ENCODE assay signal across 32 mouse cellular contexts in the genomic region with DNA sequence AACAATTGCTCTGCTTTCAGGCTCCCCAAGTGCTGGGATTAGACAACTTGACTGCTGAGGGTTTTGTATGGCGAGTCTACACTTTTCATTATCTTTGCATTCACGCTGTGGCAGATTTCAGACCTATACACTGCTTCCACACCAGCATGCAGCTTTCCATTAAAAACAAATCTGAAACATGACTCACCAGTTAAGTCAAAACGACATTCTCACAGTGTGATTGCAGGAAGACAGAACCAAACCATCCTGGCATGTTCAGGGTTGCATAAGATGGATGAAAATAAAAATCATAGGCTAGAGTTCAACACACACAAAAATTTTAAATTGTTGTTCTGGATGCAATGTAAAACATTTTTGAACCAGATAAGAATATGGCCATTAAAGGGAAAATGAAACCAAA. TPM values are rescaled to one million over a fixed set of nuclear protein-coding genes. Genes with fewer than 3 reads are reported as not detected.
"Had no signal": no experiment of that assay in that cellular context is flagged by ENCODE, and none has a peak within 500 bp of the region (broad histone marks: within the 10 kb centered on the region; RNA-seq: fewer than 3 reads in every experiment).

No protein-coding gene starts in this region.

- H3K27me3 ChIP-seq: heart, embryonic 13.5 days; heart, embryonic 15.5 days; hindbrain, embryonic 13.5 days; hindbrain, embryonic 15.5 days; intestine, embryonic 15.5 days; limb, embryonic 12.5 days; liver, embryonic 13.5 days; liver, embryonic 15.5 days had no signal

- H3K9ac ChIP-seq: heart, embryonic 13.5 days; heart, embryonic 15.5 days; hindbrain, embryonic 13.5 days; hindbrain, embryonic 15.5 days; intestine, embryonic 15.5 days; limb, embryonic 12.5 days; liver, embryonic 13.5 days; liver, embryonic 15.5 days had no signal

- H3K4me2 ChIP-seq: heart, embryonic 13.5 days; heart, embryonic 15.5 days; hindbrain, embryonic 13.5 days; hindbrain, embryonic 15.5 days; intestine, embryonic 15.5 days; limb, embryonic 12.5 days; liver, embryonic 11.5 days; liver, embryonic 13.5 days; liver, embryonic 15.5 days had no signal

- H3K27ac ChIP-seq: gastrocnemius, adult 2 months; heart, embryonic 10.5 days; heart, embryonic 13.5 days; heart, embryonic 15.5 days; hindbrain, embryonic 13.5 days; hindbrain, embryonic 15.5 days; intestine, embryonic 15.5 days; layer of hippocampus, adult 2 months; left cerebral cortex, adult 2 months; limb, embryonic 10.5 days; limb, embryonic 12.5 days; liver, embryonic 13.5 days; liver, embryonic 15.5 days had no signal

- ATAC-seq: inflammation-experienced regulatory T-cells, adult 6 months; intestine, embryonic 15.5 days; intestine, postnatal 0 days had no signal

- DNase-seq: gastrocnemius, adult 2 months; gastrocnemius, postnatal 10 days; gastrocnemius, postnatal 25 days; heart, adult 18-20 months; heart, postnatal 14 days; heart, postnatal 36 days; kidney, adult 18-20 months; kidney, adult 8-10 months; kidney, postnatal 10 days; kidney, postnatal 25 days; kidney, postnatal 4 days; liver; liver, embryonic 13.5 days had no signal

- H3K4me3 ChIP-seq: gastrocnemius, adult 2 months; heart, embryonic 10.5 days; heart, embryonic 13.5 days; heart, embryonic 15.5 days; hindbrain, embryonic 13.5 days; hindbrain, embryonic 15.5 days; intestine, embryonic 15.5 days; layer of hippocampus, adult 2 months; left cerebral cortex, adult 2 months; limb, embryonic 10.5 days; limb, embryonic 12.5 days; liver, embryonic 13.5 days; liver, embryonic 15.5 days had no signal

- H3K9me3 ChIP-seq: heart, embryonic 10.5 days; heart, embryonic 13.5 days; heart, embryonic 15.5 days; hindbrain, embryonic 13.5 days; hindbrain, embryonic 15.5 days; intestine, embryonic 15.5 days; limb, embryonic 10.5 days; limb, embryonic 12.5 days; liver, embryonic 13.5 days; liver, embryonic 15.5 days had no signal

- H3K4me1 ChIP-seq: heart, embryonic 10.5 days; heart, embryonic 13.5 days; heart, embryonic 15.5 days; hindbrain, embryonic 13.5 days; hindbrain, embryonic 15.5 days; intestine, embryonic 15.5 days; limb, embryonic 10.5 days; limb, embryonic 12.5 days; liver, embryonic 13.5 days; liver, embryonic 15.5 days had no signal

- H3K36me3 ChIP-seq: heart, embryonic 10.5 days; heart, embryonic 13.5 days; heart, embryonic 15.5 days; hindbrain, embryonic 13.5 days; hindbrain, embryonic 15.5 days; intestine, embryonic 15.5 days; limb, embryonic 10.5 days; limb, embryonic 12.5 days; liver, embryonic 13.5 days; liver, embryonic 15.5 days had no signal

RNA-seq across cellular contexts. Expression of a gene that starts 12.5 kb away (rescaled TPM):
- polyA plus RNA-seq: heart, embryonic 10.5 days; heart, embryonic 13.5 days; heart, embryonic 15.5 days; heart, postnatal 0 days; hindbrain, embryonic 11.5 days; hindbrain, embryonic 13.5 days; hindbrain, embryonic 15.5 days; inflammation-experienced regulatory T-cells, adult 6 months; intestine, embryonic 15.5 days; intestine, postnatal 0 days; kidney, embryonic 14.5 days; kidney, embryonic 16.5 days; limb, embryonic 10.5 days; limb, embryonic 12.5 days; limb, embryonic 14.5 days; liver, embryonic 11.5 days; liver, embryonic 13.5 days; liver, embryonic 15.5 days had no signal
